Mouse (Mus musculus) liver (tissue): ENCODE data around the gene Prkcb.
A peak's percentile ranks its signal among the peaks of the same experiment; 100 is the strongest.

Experiments
- DNase-seq: peaks from one replicate; pipeline ENCODE4 v3.0.0-alpha.2; 2020; ENCODE audit warnings: mixed read lengths

Prkcb gene

GRCm38 (mm10) chr7:122377967-122378366, 89.4 kb downstream of the Prkcb start:
- DNase-seq = no peak

DNA sequence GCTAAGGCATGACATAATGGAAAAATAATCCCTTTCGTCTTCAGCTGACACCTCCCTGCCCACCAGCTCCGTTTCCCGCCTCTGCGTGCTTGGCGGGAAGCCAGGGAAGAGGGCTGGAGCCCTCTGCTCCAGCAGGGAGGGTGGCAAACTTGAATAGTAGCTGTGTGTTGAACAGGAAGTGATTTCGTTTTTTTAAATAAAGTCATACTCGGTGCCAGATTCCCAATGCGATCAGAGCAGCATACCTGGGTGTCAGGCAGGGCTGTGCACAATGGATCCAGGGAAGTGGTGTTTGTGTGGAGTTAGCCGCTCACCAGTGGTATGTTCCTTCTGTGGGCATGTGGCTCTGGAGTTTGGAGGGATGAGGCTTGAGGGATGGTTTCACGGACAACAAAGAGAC, 89.9 kb downstream of the Prkcb start:
- no peak for DNase-seq

DNA sequence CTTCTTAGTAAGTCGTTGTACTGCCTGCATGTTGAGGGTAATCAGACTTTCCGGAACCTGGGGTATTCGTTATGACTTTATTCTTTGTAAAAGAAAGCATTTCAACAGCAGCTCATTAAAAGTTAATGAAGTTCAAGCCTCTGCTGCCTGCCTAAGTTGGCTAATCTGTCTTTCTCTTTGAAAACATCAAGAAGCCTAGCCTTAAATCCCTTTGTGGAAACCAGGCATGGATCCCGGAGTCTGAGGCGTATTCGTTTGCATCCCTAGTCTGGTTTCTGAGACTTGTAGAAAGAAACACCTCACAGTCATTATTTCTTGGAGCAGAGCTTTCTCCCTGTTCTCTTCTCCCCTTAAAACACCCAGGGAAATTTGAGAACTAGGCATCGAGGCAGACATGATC, 90.7 kb downstream of the Prkcb start:
- no peak for DNase-seq

- DNase-seq = no peak
These were observed 92.0 kb downstream of the Prkcb start for GRCm38 (mm10) chr7:122380336-122381130.

- no peak for DNase-seq
These were observed 93.0 kb downstream of the Prkcb start for GRCm38 (mm10) chr7:122381560-122381959.

- no peak for DNase-seq
These were observed 94.7 kb downstream of the Prkcb start for GRCm38 (mm10) chr7:122383260-122383659.

- DNase-seq = no peak
These were observed 96.3 kb downstream of the Prkcb start for GRCm38 (mm10) chr7:122384891-122385290.

DNA sequence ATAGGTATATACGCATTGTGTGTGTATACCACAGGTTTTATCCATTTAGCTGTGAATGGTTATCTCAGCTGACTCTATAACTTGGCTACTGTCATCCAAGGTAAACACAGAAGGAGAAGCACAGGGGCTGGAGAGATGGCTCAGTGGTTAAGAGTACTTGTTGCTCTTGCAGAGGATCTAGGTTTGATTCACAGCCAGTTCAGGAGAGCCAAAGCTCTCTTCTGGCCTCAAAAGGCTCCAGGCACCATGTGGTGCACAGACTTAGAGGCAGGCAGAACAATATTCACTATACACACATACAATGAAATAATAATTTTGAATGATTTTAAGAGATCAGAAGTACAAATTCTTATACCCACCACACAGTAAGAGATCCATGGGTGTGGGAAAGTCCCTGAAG, 98.0 kb downstream of the Prkcb start:
- no peak for DNase-seq

- DNase-seq = no peak
These were observed 99.3 kb downstream of the Prkcb start for GRCm38 (mm10) chr7:122387896-122388295.

DNA sequence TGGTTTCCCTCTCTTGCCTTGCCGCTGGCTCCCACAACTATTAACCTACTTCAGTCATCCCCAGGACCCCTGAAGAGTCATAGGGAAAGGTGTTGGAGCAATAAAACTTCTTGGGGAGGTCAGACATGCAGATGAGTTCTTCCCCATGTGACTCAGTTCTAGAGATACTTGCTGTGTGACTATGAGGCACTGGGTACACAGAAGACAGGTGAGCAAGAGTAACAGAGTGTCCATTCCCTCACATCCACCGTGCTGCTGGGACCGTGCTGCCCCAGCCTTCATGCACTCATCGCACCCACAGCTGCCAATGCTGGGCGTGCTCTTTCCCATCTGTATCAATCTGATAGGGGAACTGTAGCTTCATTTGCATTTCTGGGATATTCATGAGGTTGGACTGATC, 100.3 kb downstream of the Prkcb start:
- no peak for DNase-seq

DNA sequence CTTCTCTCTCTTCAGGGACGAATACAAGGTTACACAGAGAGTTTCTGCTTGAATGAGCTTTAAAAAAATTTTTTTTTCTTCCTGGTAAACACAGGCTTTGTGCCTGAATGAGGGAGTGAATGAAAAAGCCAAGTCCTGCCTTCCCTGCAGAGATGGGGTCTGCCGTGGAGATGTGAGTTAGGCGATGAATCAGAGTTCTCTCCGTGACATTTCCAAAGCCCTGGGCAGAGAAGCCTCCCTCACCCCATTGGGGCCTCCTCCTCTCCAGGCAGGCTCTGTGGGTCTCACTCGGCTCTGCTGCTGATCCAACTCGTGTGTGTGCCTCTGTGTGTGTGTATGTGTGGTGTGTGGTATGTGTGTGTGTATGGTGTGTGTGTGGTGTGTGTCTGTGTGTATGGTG, 101.1 kb downstream of the Prkcb start:
- DNase-seq = no peak

GRCm38 (mm10) chr7:122390200-122390599, 101.6 kb downstream of the Prkcb start:
- no peak for DNase-seq

DNA sequence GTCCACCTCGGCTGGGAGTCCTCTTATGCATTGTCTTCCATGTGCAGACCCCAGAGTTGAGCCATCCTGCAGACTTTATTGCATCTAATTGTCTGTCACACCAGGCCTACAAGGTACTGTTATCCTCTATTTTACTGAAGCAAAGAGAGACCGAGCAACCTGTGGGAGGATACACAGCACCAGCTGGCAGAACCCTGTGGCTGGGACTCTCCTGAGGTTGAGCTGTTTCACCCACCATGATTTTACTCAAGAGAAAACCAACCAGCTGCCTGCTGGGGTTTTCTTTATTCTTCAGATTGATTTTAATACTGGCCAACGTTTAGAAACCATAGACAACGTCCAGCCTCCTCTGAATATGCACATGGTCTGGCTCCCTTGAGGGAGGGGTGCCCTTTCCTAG, 102.1 kb downstream of the Prkcb start:
- DNase-seq = no peak

GRCm38 (mm10) chr7:122391382-122391781, 102.8 kb downstream of the Prkcb start:
- no peak for DNase-seq

DNA sequence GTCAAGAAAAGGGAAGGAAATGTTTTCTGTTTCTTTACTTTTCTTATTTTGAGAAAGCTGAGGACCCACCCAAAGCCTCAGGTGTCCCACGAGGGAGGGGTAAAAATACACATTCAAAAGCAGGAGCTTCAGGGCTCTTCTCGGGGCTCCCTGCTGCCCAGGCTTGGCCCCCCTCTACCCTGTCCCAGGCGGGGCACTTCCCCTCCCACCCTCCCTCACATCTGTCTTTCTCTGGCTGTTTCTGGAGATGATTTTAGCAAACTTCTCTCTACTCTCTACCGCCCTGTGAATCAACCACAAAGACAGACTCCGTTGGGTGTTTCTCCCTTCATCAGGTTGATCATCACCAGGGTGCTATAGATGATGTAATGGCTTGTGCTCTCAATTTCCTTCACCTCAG, 105.4 kb downstream of the Prkcb start:
- no peak for DNase-seq

DNA sequence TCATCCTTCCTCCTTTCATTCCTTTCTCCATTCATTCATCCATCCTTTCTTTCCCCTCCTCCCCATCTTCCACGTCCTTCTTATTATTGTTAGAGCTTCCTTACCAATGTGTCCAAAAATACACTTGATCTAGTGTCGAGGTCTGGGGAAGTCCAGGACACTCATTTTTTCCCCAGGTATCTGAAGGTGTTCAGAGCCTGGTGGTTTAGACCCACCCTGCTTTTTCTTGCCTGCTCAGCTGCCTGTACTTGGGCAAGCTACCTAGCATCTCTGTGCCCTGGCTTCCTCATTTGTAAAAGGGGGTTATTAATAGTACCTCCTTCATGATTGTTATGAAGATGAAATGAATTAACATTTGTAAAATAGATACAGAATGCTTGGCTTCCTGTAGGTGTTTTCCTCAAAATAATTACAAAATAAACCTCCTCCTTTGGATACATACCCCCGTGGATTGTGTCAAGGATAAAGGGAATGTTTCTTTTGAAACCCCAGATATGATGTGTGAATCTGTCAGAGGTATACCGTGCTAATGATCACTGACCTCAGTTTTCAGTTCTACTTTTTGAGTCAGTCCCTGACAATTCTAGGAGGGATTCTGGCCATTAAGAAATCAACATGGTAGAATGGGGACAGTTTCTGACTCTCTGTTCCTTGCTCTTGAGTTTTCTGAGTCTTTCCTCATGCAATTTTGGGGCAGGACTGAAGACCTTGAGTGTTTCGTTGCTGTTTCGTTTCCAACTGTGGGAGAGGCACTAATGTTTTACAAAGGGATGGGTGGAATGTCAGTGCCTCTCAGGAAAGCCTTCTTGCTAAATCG, 106.8 kb downstream of the Prkcb start:
- no peak for DNase-seq

GRCm38 (mm10) chr7:122395976-122396315, 107.4 kb downstream of the Prkcb start:
- DNase-seq = no peak

DNA sequence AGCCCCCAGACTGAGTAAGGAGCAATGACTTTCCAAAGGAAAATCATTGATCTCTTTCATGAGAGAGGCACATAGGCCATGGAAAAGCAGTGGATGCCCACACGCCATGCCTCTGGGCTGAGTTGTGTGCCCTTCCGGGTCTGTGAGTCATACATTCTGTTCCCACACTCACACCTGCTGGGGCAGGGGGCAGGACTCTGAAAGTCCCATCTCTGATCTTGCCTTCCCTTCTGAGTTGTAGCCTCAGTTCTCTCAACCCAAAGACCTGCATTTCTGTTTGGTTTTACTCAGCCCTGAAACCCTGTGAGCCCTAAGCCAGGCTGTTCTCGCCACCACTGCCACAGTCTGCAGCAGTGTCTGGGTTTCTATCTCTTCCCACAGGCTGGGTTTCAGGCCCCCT, 109.1 kb downstream of the Prkcb start:
- no peak for DNase-seq

DNA sequence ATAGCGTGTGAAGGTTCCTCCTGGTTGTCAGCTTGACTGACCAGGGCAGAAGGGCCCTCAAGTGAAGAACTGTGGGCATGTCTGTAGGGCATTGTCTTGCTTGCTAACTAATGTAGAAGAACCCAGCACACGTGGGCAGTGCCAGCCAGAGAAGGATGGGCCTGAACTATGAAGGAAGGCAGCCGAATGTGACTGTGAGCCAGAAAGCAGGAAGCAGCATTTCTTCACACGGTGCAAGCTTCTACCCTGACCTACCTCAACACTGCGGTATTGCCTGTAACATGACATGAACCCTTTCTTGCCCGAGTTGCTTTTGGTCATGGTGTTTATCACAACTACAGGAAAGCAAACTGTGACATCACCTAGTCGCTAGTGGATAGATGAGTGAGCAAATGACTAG, 113.5 kb downstream of the Prkcb start:
- DNase-seq = no peak

GRCm38 (mm10) chr7:122403343-122403742, 114.8 kb downstream of the Prkcb start:
- DNase-seq = no peak

DNA sequence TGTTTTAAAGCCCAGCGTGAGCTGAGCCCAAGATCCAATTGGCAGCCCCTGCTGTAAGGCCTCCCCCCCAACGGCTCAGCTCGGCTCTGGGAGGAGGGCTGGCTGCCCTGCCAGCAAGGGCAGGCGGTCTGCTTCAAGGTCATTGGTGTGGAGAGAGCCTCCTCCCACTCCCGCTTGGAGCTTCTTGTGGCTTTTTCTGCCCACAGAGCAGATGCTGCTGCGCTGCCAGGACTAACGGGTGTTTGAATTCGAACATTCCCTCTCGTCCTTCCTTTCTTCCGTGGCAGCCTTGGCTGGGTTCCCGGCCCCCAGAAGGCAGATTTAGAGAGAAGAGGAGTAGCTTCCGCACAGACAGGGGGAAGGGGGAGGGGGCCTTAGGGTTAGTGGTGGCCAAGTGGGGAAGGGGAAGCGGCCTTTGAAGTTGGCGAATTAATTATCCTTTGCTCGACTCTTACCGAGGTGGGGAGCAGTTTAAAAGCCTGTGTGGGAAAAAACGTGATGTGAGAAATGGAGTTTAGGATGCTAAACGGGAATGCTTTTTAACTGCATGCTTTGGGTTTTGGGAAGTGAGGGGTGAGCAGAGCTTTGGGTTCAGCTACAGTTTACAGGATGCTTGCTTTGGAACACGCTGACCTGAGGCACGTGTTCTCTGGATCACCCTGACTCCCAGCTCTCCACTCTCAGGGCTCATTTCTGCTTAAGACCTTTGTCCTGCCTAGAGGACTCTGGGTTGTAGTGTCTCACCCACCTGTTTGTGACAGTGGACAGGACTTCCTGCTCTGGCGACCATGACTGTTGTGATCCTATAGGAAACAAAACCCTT, 116.2 kb downstream of the Prkcb start:
- DNase-seq = peak; percentile 44

DNA sequence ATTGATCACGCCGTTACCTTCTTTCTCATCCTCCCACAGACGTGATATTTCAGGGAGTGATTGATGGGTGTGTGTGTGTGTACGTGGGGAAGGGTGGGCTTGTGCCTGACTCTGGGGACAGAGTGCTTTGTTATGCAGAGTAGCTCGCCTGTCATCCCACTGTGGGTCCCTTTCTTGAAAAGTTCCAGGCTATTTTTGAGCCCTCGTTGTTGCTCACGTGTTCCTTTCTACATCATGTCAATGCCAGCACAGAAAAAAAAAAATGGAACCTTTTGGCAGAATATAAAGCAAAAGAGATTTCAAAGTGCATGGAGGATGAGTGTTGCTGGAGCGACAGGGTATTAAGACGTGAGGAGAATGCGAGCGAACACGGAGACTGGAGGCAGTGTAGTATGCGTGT, 118.1 kb downstream of the Prkcb start:
- DNase-seq = no peak

GRCm38 (mm10) chr7:122409945-122410344, 121.4 kb downstream of the Prkcb start:
- DNase-seq = no peak

DNA sequence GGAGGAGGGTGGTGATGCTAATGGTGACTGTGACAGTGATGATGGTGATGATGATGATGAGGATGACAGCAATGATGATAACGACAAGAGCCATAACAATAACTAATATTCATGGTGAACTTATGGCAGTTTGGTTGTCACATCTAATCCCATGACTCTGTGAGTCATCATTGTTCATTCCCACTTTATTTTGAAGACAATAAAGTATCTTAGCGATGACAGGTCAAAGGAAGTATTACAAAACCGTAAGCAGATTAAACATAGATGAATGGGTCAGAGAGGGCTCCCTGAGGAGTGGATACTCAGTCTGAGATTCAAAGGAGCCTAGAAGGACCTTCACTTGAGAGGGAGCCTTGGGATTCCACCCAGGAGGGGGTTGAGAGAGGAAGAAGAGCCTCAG, 122.3 kb downstream of the Prkcb start:
- DNase-seq = no peak
